Mouse (Mus musculus): ENCODE measurements at regions not wholly inside any gene's neighbourhood (a gene's known extent, or its start where the extent isn't known, plus 50 kb on each side); places are given as distances from the start of the nearest gene placed in this dataset.

- Histone ChIP-seq H3K27me3 (ENCODE audit: control insufficient read depth, insufficient read depth, insufficient read length) (no peaks in the 10 kb centered on the region), H3K4me3 (ENCODE audit: insufficient read depth, poor library complexity, severe bottlenecking) (no peak overlapping the region), H3K79me3 (ENCODE audit: low read depth) (no peaks in the 10 kb centered on the region), H3ac (ENCODE audit: control insufficient read depth, insufficient read length, low read depth) (no peak overlapping the region), H3K79me2 (ENCODE audit: control insufficient read depth, insufficient read depth) (no peaks in the 10 kb centered on the region), H3K36me3 (ENCODE audit: control insufficient read depth, insufficient read depth) (no peaks in the 10 kb centered on the region)
- TF ChIP-seq MYOG (IDR thresholded peaks at IDR 0.05; ENCODE audit: control insufficient read depth, extremely low read depth, insufficient read length) (no peak), FOSL1 (IDR thresholded peaks at IDR 0.05; ENCODE audit: insufficient read depth, low read length, poor library complexity, severe bottlenecking) (no peak), MYOD1 (IDR thresholded peaks at IDR 0.05; ENCODE audit: control insufficient read depth, insufficient read length, low read depth) (no peak), CTCF (IDR thresholded peaks at IDR 0.05; ENCODE audit: control insufficient read depth, insufficient read depth, insufficient read length) (no peak), USF1 (IDR thresholded peaks at IDR 0.05; ENCODE audit: low read depth) (no peak), MAX (IDR thresholded peaks at IDR 0.05) (no peak), CEBPB (IDR thresholded peaks at IDR 0.05; ENCODE audit: low read depth) (no peak)
Observed at GRCm38 (mm10) chr8:92732229-92732628, 58.1 kb downstream of the Irx6 start.

- Histone ChIP-seq H3K36me3 (ENCODE audit: control insufficient read depth, insufficient read depth) (no peaks in the 10 kb centered on the region), H3ac (ENCODE audit: control insufficient read depth, insufficient read length, low read depth) (no peak overlapping the region), H3K79me2 (ENCODE audit: control insufficient read depth, insufficient read depth) (no peaks in the 10 kb centered on the region), H3K79me3 (ENCODE audit: low read depth) (no peaks in the 10 kb centered on the region), H3K27me3 (ENCODE audit: control insufficient read depth, insufficient read depth, insufficient read length) (no peaks in the 10 kb centered on the region), H3K4me3 (ENCODE audit: insufficient read depth, poor library complexity, severe bottlenecking) (no peak overlapping the region)
- TF ChIP-seq MAX (IDR thresholded peaks at IDR 0.05) (no peak), FOSL1 (IDR thresholded peaks at IDR 0.05; ENCODE audit: insufficient read depth, low read length, poor library complexity, severe bottlenecking) (no peak), CTCF (IDR thresholded peaks at IDR 0.05; ENCODE audit: control insufficient read depth, insufficient read depth, insufficient read length) (no peak), MYOG (IDR thresholded peaks at IDR 0.05; ENCODE audit: control insufficient read depth, extremely low read depth, insufficient read length) (no peak), MYOD1 (IDR thresholded peaks at IDR 0.05; ENCODE audit: control insufficient read depth, insufficient read length, low read depth) (no peak), USF1 (IDR thresholded peaks at IDR 0.05; ENCODE audit: low read depth) (no peak), CEBPB (IDR thresholded peaks at IDR 0.05; ENCODE audit: low read depth) (no peak)
Observed at GRCm38 (mm10) chr8:92735646-92736045, 61.6 kb downstream of the Irx6 start.

- H3K36me3 ChIP-seq (ENCODE audit: control insufficient read depth, insufficient read depth), result no peaks in the 10 kb centered on the region
- H3K79me3 ChIP-seq (ENCODE audit: low read depth), result no peaks in the 10 kb centered on the region
- H3K27me3 ChIP-seq (ENCODE audit: control insufficient read depth, insufficient read depth, insufficient read length), result no peaks in the 10 kb centered on the region
- no peaks in the 10 kb centered on the region for H3K79me2 ChIP-seq (ENCODE audit: control insufficient read depth, insufficient read depth)
- no peak for TF ChIP-seq FOSL1 (IDR thresholded peaks at IDR 0.05; ENCODE audit: insufficient read depth, low read length, poor library complexity, severe bottlenecking)
- no peak for TF ChIP-seq MYOG (IDR thresholded peaks at IDR 0.05; ENCODE audit: control insufficient read depth, extremely low read depth, insufficient read length)
- no peak for TF ChIP-seq USF1 (IDR thresholded peaks at IDR 0.05; ENCODE audit: low read depth)
- TF ChIP-seq CTCF (IDR thresholded peaks at IDR 0.05; ENCODE audit: control insufficient read depth, insufficient read depth, insufficient read length), result no peak
- TF ChIP-seq CEBPB (IDR thresholded peaks at IDR 0.05; ENCODE audit: low read depth), result no peak
- no peak for TF ChIP-seq MAX (IDR thresholded peaks at IDR 0.05)
- TF ChIP-seq MYOD1 (IDR thresholded peaks at IDR 0.05; ENCODE audit: control insufficient read depth, insufficient read length, low read depth), result no peak
- H3K4me3 ChIP-seq (ENCODE audit: insufficient read depth, poor library complexity, severe bottlenecking), result no peak overlapping the region
- no peak overlapping the region for H3ac ChIP-seq (ENCODE audit: control insufficient read depth, insufficient read length, low read depth)
Observed at GRCm38 (mm10) chr8:92738080-92738479, 64.0 kb downstream of the Irx6 start.

- H3K79me2 ChIP-seq (ENCODE audit: control insufficient read depth, insufficient read depth), result no peaks in the 10 kb centered on the region
- H3K4me3 ChIP-seq (ENCODE audit: insufficient read depth, poor library complexity, severe bottlenecking), result no peak overlapping the region
- H3K27me3 ChIP-seq (ENCODE audit: control insufficient read depth, insufficient read depth, insufficient read length), result no peaks in the 10 kb centered on the region
- H3K36me3 ChIP-seq (ENCODE audit: control insufficient read depth, insufficient read depth), result no peaks in the 10 kb centered on the region
- no peak for TF ChIP-seq MAX (IDR thresholded peaks at IDR 0.05)
- TF ChIP-seq CEBPB (IDR thresholded peaks at IDR 0.05; ENCODE audit: low read depth), result no peak
- TF ChIP-seq MYOD1 (IDR thresholded peaks at IDR 0.05; ENCODE audit: control insufficient read depth, insufficient read length, low read depth), result no peak
- no peak for TF ChIP-seq CTCF (IDR thresholded peaks at IDR 0.05; ENCODE audit: control insufficient read depth, insufficient read depth, insufficient read length)
- TF ChIP-seq MYOG (IDR thresholded peaks at IDR 0.05; ENCODE audit: control insufficient read depth, extremely low read depth, insufficient read length), result no peak
- no peak for TF ChIP-seq FOSL1 (IDR thresholded peaks at IDR 0.05; ENCODE audit: insufficient read depth, low read length, poor library complexity, severe bottlenecking)
- no peak for TF ChIP-seq USF1 (IDR thresholded peaks at IDR 0.05; ENCODE audit: low read depth)
- H3ac ChIP-seq (ENCODE audit: control insufficient read depth, insufficient read length, low read depth), result no peak overlapping the region
- H3K79me3 ChIP-seq (ENCODE audit: low read depth), result no peaks in the 10 kb centered on the region
Observed at GRCm38 (mm10) chr8:92740286-92740808, 66.3 kb downstream of the Irx6 start.

GRCm38 (mm10) chr8:92741836-92742235, 67.7 kb downstream of the Irx6 start:
- H3K4me3 ChIP-seq (ENCODE audit: insufficient read depth, poor library complexity, severe bottlenecking), result no peak overlapping the region
- no peaks in the 10 kb centered on the region for H3K27me3 ChIP-seq (ENCODE audit: control insufficient read depth, insufficient read depth, insufficient read length)
- H3K79me3 ChIP-seq (ENCODE audit: low read depth), result no peaks in the 10 kb centered on the region
- H3ac ChIP-seq (ENCODE audit: control insufficient read depth, insufficient read length, low read depth), result no peak overlapping the region
- H3K79me2 ChIP-seq (ENCODE audit: control insufficient read depth, insufficient read depth), result no peaks in the 10 kb centered on the region
- TF ChIP-seq CEBPB (IDR thresholded peaks at IDR 0.05; ENCODE audit: low read depth) (no peak), MYOD1 (IDR thresholded peaks at IDR 0.05; ENCODE audit: control insufficient read depth, insufficient read length, low read depth) (no peak)
- no peaks in the 10 kb centered on the region for H3K36me3 ChIP-seq (ENCODE audit: control insufficient read depth, insufficient read depth)

GRCm38 (mm10) chr8:92743108-92743507, 69.0 kb downstream of the Irx6 start:
- no peak for TF ChIP-seq CTCF (IDR thresholded peaks at IDR 0.05; ENCODE audit: control insufficient read depth, insufficient read depth, insufficient read length)
- no peak for TF ChIP-seq FOSL1 (IDR thresholded peaks at IDR 0.05; ENCODE audit: insufficient read depth, low read length, poor library complexity, severe bottlenecking)
- TF ChIP-seq MYOD1 (IDR thresholded peaks at IDR 0.05; ENCODE audit: control insufficient read depth, insufficient read length, low read depth), result no peak
- TF ChIP-seq CEBPB (IDR thresholded peaks at IDR 0.05; ENCODE audit: low read depth), result no peak
- TF ChIP-seq USF1 (IDR thresholded peaks at IDR 0.05; ENCODE audit: low read depth), result no peak
- no peak for TF ChIP-seq MYOG (IDR thresholded peaks at IDR 0.05; ENCODE audit: control insufficient read depth, extremely low read depth, insufficient read length)
- H3K4me3 ChIP-seq (ENCODE audit: insufficient read depth, poor library complexity, severe bottlenecking), result no peak overlapping the region
- H3K79me3 ChIP-seq (ENCODE audit: low read depth), result no peaks in the 10 kb centered on the region
- no peak overlapping the region for H3ac ChIP-seq (ENCODE audit: control insufficient read depth, insufficient read length, low read depth)
- H3K36me3 ChIP-seq (ENCODE audit: control insufficient read depth, insufficient read depth), result no peaks in the 10 kb centered on the region
- H3K27me3 ChIP-seq (ENCODE audit: control insufficient read depth, insufficient read depth, insufficient read length), result no peaks in the 10 kb centered on the region
- no peaks in the 10 kb centered on the region for H3K79me2 ChIP-seq (ENCODE audit: control insufficient read depth, insufficient read depth)

All from C2C12 (cell line).